Mouse (Mus musculus) midbrain, embryonic 11.5 days (tissue): Measurements from ENCODE around the gene Ccnl2. TPM values are rescaled to one million over a fixed set of nuclear protein-coding genes. Genes with fewer than 3 reads are reported as not detected.

ENCODE experiments used
- ATAC-seq: fragments of 200-750 bp; cut with Nextera tagmentation; 2 replicates; pipeline ENCODE4 v1.8.0; 2017; ENCODE audit warnings: moderate TSS enrichment, moderate library complexity; ENCODE audit not compliant: low FRiP score
- DNase-seq: peaks from one replicate; pipeline ENCODE4 v3.0.0; 2015; ENCODE audit warnings: low spot score; ENCODE audit errors: missing footprints
- H3K27ac ChIP-seq: fragments of 300-500 bp; sonication (generic); 2 replicates; pipeline ENCODE4 v1.5.1; 2014; ENCODE audit warnings: low read depth, low read length
- H3K27me3 ChIP-seq: fragments of 300-500 bp; sonication (generic); 2 replicates; pipeline ENCODE4 v1.6.1; 2014; ENCODE audit warnings: mild to moderate bottlenecking, low read length, moderate library complexity, mixed read lengths; ENCODE audit not compliant: control insufficient read depth, insufficient read depth
- H3K36me3 ChIP-seq: fragments of 300-500 bp; sonication (generic); 2 replicates; pipeline ENCODE4 v1.6.1; 2014; ENCODE audit warnings: mild to moderate bottlenecking, low read length, moderate library complexity, mixed read lengths; ENCODE audit not compliant: control insufficient read depth, insufficient read depth
- H3K4me1 ChIP-seq: fragments of 300-500 bp; sonication (generic); 2 replicates; pipeline ENCODE4 v1.6.1; 2014; ENCODE audit warnings: low read length; ENCODE audit not compliant: control insufficient read depth, insufficient read depth
- H3K4me2 ChIP-seq: fragments of 300-500 bp; sonication (generic); 2 replicates; pipeline ENCODE4 v1.6.1; 2014; ENCODE audit warnings: mild to moderate bottlenecking, moderate library complexity
- H3K4me3 ChIP-seq: fragments of 300-500 bp; sonication (generic); 2 replicates; pipeline ENCODE4 v1.5.1; 2014; ENCODE audit warnings: low read depth, low read length
- H3K9ac ChIP-seq: fragments of 300-500 bp; sonication (generic); 2 replicates; pipeline ENCODE4 v1.6.1; 2014; ENCODE audit warnings: low read length
- H3K9me3 ChIP-seq: fragments of 300-500 bp; sonication (generic); 2 replicates; pipeline ENCODE4 v1.6.1; 2016; ENCODE audit warnings: low read length; ENCODE audit not compliant: control insufficient read depth
- WGBS: fragments of 180-500 bp; shearing (Covaris S2); extraction: QIAGEN DNeasy Blood & Tissue Kit; methylation state at CpG from one replicate; pipeline ENCODE4 v1.1.7; 2014; 5-methylcytosine and 5-hydroxymethylcytosine counted together
- polyA plus RNA-seq: library from polyadenylated mRNA; unstranded; fragments of >200 nt; fragmentation: Nextera tagmentation; extraction: Ambion mirVana; gene quantifications from 2 replicates; pipeline ENCODE4 v1.2.1, GENCODE M21; 2014

Gene Ccnl2
- polyA plus RNA-seq, 1 experiment from 2014 or later = 146 TPM

DNA sequence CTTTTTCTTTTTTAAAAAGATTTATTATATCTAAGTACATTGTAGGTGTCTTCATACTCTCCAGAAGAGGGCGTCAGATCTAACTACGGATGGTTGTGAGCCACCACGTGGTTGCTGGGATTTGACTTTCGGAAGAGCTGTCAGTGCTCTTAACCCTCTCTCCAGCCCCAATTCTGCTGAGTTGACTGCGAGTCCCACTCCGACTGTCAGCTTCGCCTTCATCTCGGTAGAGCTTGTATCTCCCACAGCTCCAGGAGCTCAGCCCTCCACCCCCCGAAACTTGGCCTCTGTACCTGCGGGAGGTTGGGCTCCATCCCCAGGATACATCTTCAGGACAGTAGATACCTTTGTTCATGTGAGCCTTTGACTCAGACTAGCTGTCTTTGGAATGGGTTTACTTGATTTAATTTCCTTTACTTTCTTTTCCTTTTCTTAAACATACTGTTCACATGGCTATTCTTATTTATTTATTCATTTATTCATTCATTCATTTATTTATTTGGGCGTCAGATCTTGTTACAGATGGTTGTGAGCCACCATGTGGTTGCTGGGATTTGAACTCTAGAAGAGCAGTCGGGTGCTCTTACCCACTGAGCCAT lies 9.4 kb upstream of the Ccnl2 start, which contains the start of gene Mrpl20:
Gene Mrpl20, plus strand, starts transcription at position 138 of the 599 bp plus-strand sequence.
- Histone ChIP-seq H3K9ac (peak within 1 kb of the TSS; percentile 91), H3K9me3 (no peaks in the 10 kb centered on the region), H3K4me1 (peaks cover 7% of the 10 kb centered on the region), H3K36me3 (peaks cover 4% of the 10 kb centered on the region; the same call in 1 of the 2 replicates), H3K4me2 (peak within 1 kb of the TSS; percentile 52), H3K27ac (no peak within 1 kb of the TSS; the same call in 1 of the 2 replicates), H3K4me3 (peak within 1 kb of the TSS; percentile 90), H3K27me3 (no peaks in the 10 kb centered on the region)
- WGBS = 7% methylated on average over 12 of the region's 12 CpGs
- ATAC-seq = peak; percentile 38
- no peak for DNase-seq

DNA sequence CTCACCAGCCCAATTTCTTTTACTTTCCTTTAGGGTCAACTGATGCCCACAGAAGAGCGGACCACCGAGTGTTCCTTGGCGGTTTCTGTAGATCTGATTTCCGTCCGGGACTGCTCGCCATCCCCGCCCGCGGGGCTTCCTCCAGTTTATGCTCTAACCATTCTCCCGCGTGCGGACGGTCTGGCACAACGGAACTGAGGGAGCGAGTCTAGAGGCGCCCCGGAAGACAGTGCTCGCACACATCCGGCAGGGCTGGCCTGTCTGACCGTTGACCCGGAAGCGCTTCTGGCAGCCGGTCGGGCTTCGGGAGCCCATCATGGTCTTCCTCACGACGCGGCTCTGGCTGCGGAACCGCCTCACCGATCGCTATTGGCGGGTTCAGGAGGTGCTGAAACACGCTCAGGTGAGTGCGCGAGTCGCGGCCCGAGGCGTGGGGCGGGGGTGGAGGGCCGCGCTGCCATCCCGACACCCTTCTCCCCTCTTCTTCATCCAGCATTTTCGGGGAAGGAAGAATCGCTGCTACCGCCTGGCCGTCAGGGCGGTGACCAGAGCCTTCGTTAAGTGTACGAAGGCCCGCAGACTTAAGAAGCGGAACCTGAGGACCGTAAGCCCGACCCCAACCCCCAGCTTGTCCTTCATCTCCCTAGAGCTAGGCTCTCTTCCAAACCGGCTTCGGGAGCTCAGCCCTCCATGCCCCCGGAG lies 8.8 kb upstream of the Ccnl2 start:
- H3K4me2 ChIP-seq = peak overlapping the region; percentile 52
- peaks cover 4% of the 10 kb centered on the region; the same call in 1 of the 2 replicates for H3K36me3 ChIP-seq
- H3K4me1 ChIP-seq = peaks cover 7% of the 10 kb centered on the region
- peak overlapping the region; percentile 91 for H3K9ac ChIP-seq
- H3K4me3 ChIP-seq = peak overlapping the region; percentile 90
- H3K9me3 ChIP-seq = no peaks in the 10 kb centered on the region
- H3K27ac ChIP-seq = no peak overlapping the region; the same call in 1 of the 2 replicates
- DNase-seq = peak; percentile 99
- no peaks in the 10 kb centered on the region for H3K27me3 ChIP-seq
- under 1% methylated on average over 56 of the region's 58 CpGs for WGBS
- peak; percentile 98 for ATAC-seq

GRCm38 (mm10) chr4:155807841-155808240 lies 4.4 kb upstream of the Ccnl2 start:
- Histone ChIP-seq H3K27me3 (no peaks in the 10 kb centered on the region), H3K27ac (no peak overlapping the region), H3K4me2 (no peak overlapping the region), H3K36me3 (peaks cover 14% of the 10 kb centered on the region), H3K4me3 (no peak overlapping the region), H3K9ac (no peak overlapping the region), H3K4me1 (peaks cover 11% of the 10 kb centered on the region), H3K9me3 (no peaks in the 10 kb centered on the region)
- no peak for DNase-seq
- 83% methylated on average over 3 of the region's 3 CpGs for WGBS
- no peak for ATAC-seq

GRCm38 (mm10) chr4:155812665-155813181 lies 434 bp downstream of the Ccnl2 start:
- Histone ChIP-seq H3K27me3 (no peaks in the 10 kb centered on the region), H3K4me3 (peak overlapping the region; percentile 100), H3K27ac (peak overlapping the region; percentile 62), H3K9me3 (no peaks in the 10 kb centered on the region), H3K9ac (peak overlapping the region; percentile 99), H3K36me3 (peaks cover 25% of the 10 kb centered on the region), H3K4me2 (peak overlapping the region; percentile 60), H3K4me1 (peaks cover 15% of the 10 kb centered on the region)
- peak; percentile 92 for DNase-seq
- WGBS = under 1% methylated on average over 46 of the region's 49 CpGs
- no peak; the same call in none of the 2 replicates for ATAC-seq

- DNase-seq (no peak), ATAC-seq (no peak)
- no peak overlapping the region for H3K4me3 ChIP-seq
- H3K36me3 ChIP-seq = peaks cover 46% of the 10 kb centered on the region
- no peaks in the 10 kb centered on the region for H3K9me3 ChIP-seq
- peaks cover 11% of the 10 kb centered on the region for H3K4me1 ChIP-seq
- no peaks in the 10 kb centered on the region for H3K27me3 ChIP-seq
- no peak overlapping the region for H3K27ac ChIP-seq
- no peak overlapping the region for H3K4me2 ChIP-seq
- no peak overlapping the region for H3K9ac ChIP-seq
- 81% methylated on average over 4 of the region's 4 CpGs for WGBS
These were observed 5.2 kb downstream of the Ccnl2 start for GRCm38 (mm10) chr4:155817533-155817932.

DNA sequence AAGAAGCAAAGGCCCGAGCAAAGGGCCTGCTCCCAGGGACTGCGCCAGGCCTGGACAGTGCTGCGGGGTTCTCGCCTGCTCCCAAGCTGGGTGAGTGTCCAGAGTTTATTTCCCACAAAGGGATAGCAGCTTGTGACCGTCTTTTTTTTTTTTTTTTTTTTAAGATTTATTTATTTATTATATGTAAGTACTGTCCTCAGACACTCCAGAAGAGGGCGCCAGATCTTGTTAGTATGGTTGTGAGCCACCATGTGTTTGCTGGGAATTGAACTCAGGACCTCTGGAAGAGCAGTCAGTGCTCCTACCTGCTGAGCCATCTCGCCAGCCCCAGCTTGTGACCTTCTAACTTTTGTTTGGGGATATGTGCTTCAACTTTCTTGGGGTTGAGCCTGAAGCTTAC lies 8.7 kb downstream of the Ccnl2 start:
- Histone ChIP-seq H3K27ac (no peak overlapping the region), H3K4me2 (no peak overlapping the region), H3K9me3 (no peaks in the 10 kb centered on the region), H3K4me3 (no peak overlapping the region), H3K36me3 (peaks cover 55% of the 10 kb centered on the region), H3K27me3 (no peaks in the 10 kb centered on the region), H3K9ac (no peak overlapping the region), H3K4me1 (no peaks in the 10 kb centered on the region)
- DNase-seq = no peak
- ATAC-seq = no peak
- 90% methylated on average over 7 of the region's 7 CpGs for WGBS

- ATAC-seq = no peak
- peaks cover 48% of the 10 kb centered on the region for H3K36me3 ChIP-seq
These were observed 11.2 kb downstream of the Ccnl2 start for GRCm38 (mm10) chr4:155823443-155823842.

DNA sequence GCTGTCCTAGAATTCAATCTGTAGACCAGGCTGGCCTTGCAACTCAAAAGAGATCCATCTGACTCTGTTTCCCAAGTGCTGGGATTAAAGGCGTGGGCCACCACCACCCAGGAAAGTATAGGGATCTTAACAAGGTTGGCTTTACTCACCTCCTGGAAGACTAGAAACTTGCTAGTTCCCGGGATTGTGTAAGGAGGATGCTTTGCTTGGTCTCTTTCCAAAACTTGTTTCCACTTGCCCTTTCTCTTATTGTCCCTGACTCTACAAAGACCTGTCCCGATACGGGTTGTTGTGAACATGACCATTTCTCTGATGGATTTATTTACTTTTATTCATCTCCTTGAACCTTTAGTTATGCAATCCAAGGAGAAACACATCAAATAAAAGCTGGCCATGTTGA lies 17.6 kb downstream of the Ccnl2 start:
- 94% methylated on average over 4 of the region's 4 CpGs for WGBS
- Histone ChIP-seq H3K9ac (no peak overlapping the region), H3K9me3 (no peaks in the 10 kb centered on the region), H3K27ac (no peak overlapping the region), H3K27me3 (no peaks in the 10 kb centered on the region), H3K4me3 (no peak overlapping the region), H3K4me1 (peaks cover 8% of the 10 kb centered on the region), H3K4me2 (no peak overlapping the region), H3K36me3 (peaks cover 8% of the 10 kb centered on the region)
- ATAC-seq = no peak
- no peak for DNase-seq

More at GRCm38 (mm10) chr4:155823443-155823842, 11.2 kb downstream of the Ccnl2 start:
- no peak overlapping the region for H3K9ac ChIP-seq
- no peaks in the 10 kb centered on the region for H3K27me3 ChIP-seq
- no peaks in the 10 kb centered on the region for H3K9me3 ChIP-seq
- WGBS = 97% methylated on average over 16 of the region's 16 CpGs
- H3K4me1 ChIP-seq = no peaks in the 10 kb centered on the region
- no peak overlapping the region for H3K4me3 ChIP-seq
- no peak overlapping the region for H3K4me2 ChIP-seq
- no peak overlapping the region for H3K27ac ChIP-seq
- DNase-seq = no peak

- Histone ChIP-seq H3K27me3 (no peaks in the 10 kb centered on the region), H3K4me1 (peaks cover 8% of the 10 kb centered on the region), H3K9me3 (no peaks in the 10 kb centered on the region), H3K4me2 (peak overlapping the region; percentile 96; the same call in 1 of the 2 replicates), H3K27ac (no peak overlapping the region), H3K4me3 (peak overlapping the region; percentile 87; the same call in 1 of the 2 replicates), H3K36me3 (peaks cover 7% of the 10 kb centered on the region), H3K9ac (no peak overlapping the region)
- ATAC-seq = no peak
- no peak for DNase-seq
- WGBS = 63% methylated on average over 8 of the region's 8 CpGs
These were observed 18.3 kb downstream of the Ccnl2 start for GRCm38 (mm10) chr4:155830596-155830995.
